Mouse (Mus musculus): Measurements from ENCODE around the gene Pip4k2a.

Gene Pip4k2a

GRCm38 (mm10) chr2:18839532-18839931 lies 158.4 kb downstream of the Pip4k2a start:
- no peak for DNase-seq (ENCODE audit: low read depth)

DNA sequence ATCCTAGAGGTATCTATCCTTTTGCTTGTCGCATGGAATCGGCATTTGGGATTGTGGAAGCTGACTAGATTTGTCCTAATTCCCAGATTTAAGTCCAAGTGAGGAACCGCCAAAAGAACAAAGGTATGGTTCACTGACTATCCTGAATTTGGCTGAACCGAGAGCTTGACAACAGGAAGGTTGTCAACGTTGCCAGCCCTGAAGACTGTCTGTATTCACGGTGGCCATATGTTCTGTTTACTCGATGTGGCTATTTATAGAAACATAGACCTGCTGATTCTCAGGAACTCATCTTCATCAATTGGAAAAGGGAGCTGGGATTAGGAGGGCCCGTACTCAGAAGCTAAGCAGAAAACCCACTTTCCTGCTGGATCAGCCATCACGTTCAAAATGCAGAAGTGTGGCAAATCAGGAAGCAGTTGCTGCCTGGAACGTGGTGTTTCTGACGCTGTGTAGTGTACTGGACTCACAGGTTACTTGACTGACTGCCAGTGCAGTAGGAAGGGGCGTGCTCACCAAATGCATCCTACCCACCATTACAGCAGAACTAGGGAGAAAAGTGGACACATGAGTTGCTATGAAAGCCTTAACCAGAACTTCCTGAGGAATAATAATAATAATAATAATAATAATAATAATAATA lies 162.5 kb downstream of the Pip4k2a start:
- no peak for DNase-seq (ENCODE audit: low read depth)

DNA sequence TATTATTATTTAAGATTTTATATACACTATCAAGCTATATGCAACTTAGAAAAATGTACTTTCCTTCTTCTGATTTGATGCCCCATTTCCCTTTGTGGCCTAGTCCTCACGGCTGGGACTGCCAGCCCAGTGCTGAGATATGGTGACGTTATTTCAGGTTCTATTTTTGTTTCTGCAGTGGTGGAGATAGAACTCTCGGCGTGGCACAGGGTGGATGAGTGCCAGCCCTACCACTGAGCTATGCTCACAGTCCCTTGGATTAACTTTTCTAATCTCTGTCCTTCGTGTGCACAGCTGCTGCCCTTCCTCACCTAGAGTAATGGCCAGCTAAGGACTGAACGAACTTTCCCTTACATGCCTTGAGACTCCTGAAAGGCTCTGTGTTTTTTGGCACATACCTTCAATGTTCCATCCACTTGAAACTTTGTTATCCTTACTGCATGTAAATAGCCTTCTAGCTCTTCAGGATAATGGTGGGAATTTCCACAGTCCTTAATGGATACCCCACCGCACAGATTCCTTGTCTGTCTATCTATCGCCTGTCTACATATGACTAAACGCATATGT lies 164.8 kb downstream of the Pip4k2a start:
- no peak for DNase-seq (ENCODE audit: low read depth)

DNA sequence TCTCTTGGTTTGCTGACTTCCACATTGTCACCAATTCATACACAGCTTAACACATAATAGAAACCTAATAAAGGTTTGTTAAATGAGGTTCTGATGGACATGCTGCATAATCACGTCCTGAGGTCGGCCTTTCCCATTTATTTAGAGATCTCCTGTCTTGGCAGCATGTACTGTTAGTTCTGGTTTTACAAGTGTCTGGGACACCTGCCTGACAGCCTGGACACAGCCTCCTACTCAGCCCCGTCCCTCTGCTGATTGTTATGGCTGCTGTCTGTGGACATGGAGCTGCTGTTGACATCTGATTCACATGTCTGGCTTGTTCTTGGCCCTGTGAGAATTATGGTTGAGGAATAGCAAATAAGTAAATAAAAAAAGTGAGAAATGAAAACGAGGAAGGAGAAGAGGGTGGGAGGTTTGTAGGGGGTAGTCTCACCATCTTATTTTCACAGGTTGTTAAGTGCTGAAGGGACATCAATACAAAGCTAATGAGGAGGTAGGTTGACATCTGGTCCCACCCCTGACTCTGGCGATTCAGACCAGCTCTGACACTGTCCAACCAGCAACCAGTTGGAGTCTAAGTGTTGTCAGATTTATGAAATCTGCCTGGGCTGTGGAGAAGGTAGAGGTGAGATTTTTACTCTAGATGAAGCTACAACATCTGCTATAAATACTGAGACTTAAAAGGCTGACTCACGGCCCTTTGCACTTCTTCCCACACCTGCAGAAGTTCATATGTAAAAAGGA lies 166.7 kb downstream of the Pip4k2a start:
- no peak for DNase-seq (ENCODE audit: low read depth)

GRCm38 (mm10) chr2:18822711-18823110 lies 175.2 kb downstream of the Pip4k2a start:
- no peak for DNase-seq (ENCODE audit: low read depth)

GRCm38 (mm10) chr2:18821451-18822379 lies 176.2 kb downstream of the Pip4k2a start:
- peak; percentile 61 for DNase-seq (ENCODE audit: low read depth)

- DNase-seq (ENCODE audit: low read depth) = no peak
Measured at GRCm38 (mm10) chr2:18819520-18819919, 178.4 kb downstream of the Pip4k2a start.

DNA sequence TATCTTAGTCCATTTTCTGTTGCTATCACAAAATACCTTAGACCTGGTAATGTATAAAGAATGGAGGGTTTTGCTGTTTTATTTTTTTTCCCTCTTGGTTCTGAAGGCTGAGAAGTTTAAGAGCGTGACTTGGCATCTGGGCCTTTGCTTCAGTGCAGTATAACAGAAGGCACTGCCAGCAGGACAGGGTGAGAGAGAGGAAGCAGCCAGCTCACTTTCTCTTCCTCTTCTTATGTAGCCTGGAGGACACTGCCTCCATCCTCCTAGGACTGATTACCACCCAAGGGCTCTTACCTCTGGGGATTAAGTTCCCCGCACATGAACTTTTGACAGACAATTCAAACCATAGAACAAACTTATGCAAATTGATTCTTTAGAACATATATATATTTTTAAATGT lies 181.9 kb downstream of the Pip4k2a start:
- DNase-seq (ENCODE audit: low read depth) = no peak

DNA sequence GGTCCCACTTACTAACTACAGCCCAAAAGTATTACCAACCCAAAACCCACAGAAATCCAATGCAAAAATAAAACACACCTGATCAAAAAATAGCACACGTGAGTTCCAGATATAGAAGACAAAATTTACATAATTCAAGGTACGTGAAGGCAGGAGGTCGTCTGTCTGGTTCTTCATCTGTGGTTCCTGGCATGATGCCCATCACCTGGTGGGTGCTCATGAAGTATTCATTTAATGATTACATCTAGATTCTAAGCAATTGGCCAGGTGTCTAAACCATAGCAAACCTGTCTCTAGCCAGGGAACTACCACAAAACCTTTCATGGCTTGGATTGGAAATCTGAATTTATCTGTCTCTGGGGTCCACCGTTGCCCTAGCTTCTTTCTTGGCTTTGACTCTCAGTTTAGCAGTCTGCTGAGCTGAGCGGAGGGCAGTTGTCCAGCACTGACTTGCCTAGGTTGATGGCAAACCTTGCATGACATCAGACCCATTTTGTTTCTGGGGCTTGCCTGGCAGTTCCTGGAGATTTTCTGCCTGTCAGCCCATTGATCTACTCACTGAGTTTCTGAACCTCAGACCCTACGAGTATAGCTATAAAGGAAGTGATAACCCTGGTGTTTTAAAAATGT lies 182.5 kb downstream of the Pip4k2a start:
- DNase-seq (ENCODE audit: low read depth) = no peak

DNA sequence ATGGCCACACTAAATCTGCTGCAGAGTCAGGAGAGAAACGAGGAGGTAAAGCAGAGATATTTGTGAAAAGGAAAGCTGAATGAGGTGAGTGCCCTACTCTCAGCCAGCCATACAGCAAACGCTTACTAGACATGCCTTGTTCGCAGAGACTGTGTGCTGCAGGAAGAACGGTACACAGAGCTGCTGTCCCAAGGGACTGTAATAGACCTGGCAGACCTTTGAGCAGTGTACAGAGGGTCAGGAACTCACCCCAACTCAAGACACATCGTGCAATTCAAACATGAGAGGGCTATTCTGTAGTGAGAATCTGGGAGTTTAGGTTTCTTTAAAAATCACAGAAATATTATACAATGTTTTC lies 183.5 kb downstream of the Pip4k2a start:
- no peak for DNase-seq (ENCODE audit: low read depth)

GRCm38 (mm10) chr2:18813683-18814446 lies 184.1 kb downstream of the Pip4k2a start:
- no peak for DNase-seq (ENCODE audit: low read depth)

GRCm38 (mm10) chr2:18807961-18808360 lies 190.0 kb downstream of the Pip4k2a start:
- no peak for DNase-seq (ENCODE audit: low read depth)

DNA sequence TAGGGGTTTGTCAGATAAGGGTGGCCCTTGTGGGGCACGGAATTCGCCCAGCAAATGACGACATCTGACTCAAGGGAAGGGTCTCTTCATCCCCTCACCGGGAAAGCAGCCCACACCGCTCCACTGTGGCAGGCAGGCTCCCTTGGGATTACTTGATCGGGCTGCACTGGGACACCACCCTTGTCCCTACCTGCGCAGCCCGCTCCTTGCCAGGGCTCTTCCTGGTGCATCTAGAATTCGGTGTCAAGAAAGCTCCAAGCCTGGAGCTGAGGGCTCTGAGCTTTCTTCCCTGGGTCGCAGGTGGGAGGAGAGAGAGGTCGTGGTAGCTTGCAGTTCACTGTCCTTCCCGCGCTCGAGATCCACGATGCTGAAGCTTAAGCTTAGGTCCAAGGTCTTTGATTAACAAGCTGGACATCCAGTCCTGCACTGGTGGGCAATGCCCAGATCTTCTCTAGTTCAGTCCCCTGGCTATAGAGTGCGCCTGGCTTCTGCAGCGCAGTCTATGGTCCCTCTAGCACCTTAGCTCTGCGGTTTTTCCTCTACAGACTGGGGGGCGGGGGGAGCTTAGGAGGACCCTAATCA lies 196.6 kb downstream of the Pip4k2a start:
- no peak for DNase-seq (ENCODE audit: low read depth)

GRCm38 (mm10) chr2:18800646-18801251 lies 197.2 kb downstream of the Pip4k2a start:
- no peak for DNase-seq (ENCODE audit: low read depth)

GRCm38 (mm10) chr2:18799966-18800645 lies 197.8 kb downstream of the Pip4k2a start:
- DNase-seq (ENCODE audit: low read depth) = no peak

DNA sequence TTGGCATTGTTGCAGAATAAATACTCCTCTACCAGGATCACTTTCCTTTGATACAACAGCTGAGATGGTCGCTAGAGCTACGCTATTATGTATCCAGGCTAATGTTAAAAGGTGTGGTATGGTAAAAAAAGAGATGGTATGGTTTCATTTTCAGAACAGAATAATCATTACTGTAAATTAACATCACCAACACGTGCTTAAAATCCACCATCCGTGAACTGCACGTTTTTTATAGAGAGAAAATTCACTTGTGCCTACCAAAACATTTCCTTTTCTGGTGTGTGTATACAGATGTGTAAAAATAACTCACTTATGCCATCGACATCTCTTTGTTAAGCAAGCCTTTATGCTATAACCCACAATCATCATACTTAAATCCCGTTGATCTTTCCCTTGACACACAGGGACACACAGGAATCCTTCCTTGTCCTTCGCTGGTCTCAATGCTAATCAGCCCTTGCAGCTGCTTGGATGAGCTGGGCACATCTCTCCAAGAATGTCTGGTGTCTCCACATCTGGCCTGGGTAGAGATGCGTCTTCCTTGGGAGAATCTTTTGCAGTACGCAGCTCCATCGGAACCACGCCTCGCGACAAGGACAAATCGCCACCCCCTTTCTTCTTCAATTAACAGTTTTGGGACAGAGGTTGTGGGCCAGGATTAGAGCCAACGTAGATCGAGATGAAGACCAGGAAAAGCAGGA lies 198.5 kb downstream of the Pip4k2a start:
- DNase-seq (ENCODE audit: low read depth) = no peak

DNA sequence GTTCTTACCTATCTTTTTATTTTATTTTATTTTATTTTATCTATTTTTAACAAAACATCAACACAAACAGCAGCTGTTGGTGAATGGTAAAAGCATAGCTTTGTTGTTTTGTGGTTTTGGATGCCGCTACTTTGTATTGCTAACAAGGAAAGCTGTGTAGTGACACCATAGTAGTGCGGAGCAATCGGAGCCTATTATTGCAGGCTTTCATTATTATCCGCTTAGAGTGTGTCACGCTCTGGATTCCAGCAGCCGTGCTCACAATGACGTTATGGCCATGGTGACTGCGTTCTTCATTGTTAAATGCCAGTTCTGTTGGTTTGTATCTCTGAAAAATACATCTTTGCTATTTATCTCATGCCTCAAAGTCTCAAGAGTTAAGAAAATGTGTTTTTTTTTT lies 200.2 kb downstream of the Pip4k2a start:
- DNase-seq (ENCODE audit: low read depth) = no peak

GRCm38 (mm10) chr2:18794261-18794660 lies 203.7 kb downstream of the Pip4k2a start:
- DNase-seq (ENCODE audit: low read depth) = no peak

All from c-Kit-positive CD71-negative TER-119-negative erythroid progenitor cells, embryonic 14.5 days (primary cell).